Mouse (Mus musculus): ENCODE results near the gene Tfpi.

GRCm38 (mm10) chr2:84389075-84389474, 87.5 kb downstream of the Tfpi start:
- TF ChIP-seq EP300 (IDR thresholded peaks at IDR 0.05) (no peak), CTCF (IDR thresholded peaks at IDR 0.05) (no peak)

Data from lung, postnatal 0 days (tissue).